Mouse (Mus musculus): ENCODE measurements around the gene Gm10840.

- TF ChIP-seq MXI1 (IDR thresholded peaks at IDR 0.05; ENCODE audit: low read depth, low read length) (no peak), E2F4 (IDR thresholded peaks at IDR 0.05; ENCODE audit: insufficient replicate concordance, low read depth, low read length) (no peak), JUND (conservative IDR thresholded peaks at IDR 0.05; ENCODE audit: low read depth, low read length) (peak; percentile 66; the same call in 1 of the 2 replicates), EP300 (IDR thresholded peaks at IDR 0.05; ENCODE audit: low read length) (no peak), MYC (IDR thresholded peaks at IDR 0.05; ENCODE audit: low read depth, low read length) (no peak), POLR2A (IDR thresholded peaks at IDR 0.05; ENCODE audit: low read depth, low read length) (no peak; the same call in 1 of the 2 replicates), HCFC1 (IDR thresholded peaks at IDR 0.05; ENCODE audit: low read depth, low read length) (no peak), NRF1 (IDR thresholded peaks at IDR 0.05; ENCODE audit: low read depth, low read length) (0 out of 2 replicates have a peak, but pooled peaks have one; percentile 23)
These were observed 19.2 kb downstream of the Gm10840 start for GRCm38 (mm10) chr11:106179711-106180448.
